Mouse (Mus musculus): ENCODE measurements at regions not wholly inside any gene's neighbourhood (a gene's known extent, or its start where the extent isn't known, plus 50 kb on each side); places are given as distances from the start of the nearest gene placed in this dataset.

DNA sequence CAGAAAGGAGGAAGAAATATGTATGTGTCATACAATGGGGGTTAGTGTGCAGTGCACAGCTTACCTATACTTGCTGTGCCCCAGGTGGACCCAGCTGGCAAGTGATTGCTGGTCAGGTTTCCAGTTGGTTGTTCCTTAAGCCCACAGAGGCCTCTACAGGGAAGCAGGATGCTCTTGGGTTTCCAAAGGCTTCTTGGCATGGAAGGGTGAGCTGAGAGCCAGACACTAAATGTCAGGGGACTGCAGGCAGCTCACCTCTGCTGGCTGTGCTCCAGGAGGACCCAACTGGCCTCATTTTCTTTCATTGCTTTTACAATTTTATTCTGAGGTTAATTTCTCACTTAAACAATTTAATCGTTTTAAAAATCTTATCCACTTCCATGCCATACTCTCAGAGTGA, 108.1 kb downstream of the Gm10184 start:
- DNase-seq (ENCODE audit: low spot score in 2 of 2) = no peak

GRCm38 (mm10) chr17:89777570-89777969, 132.7 kb downstream of the Gm10184 start:
- no peak for DNase-seq (ENCODE audit: low spot score in 2 of 2)

- no peak for DNase-seq (ENCODE audit: low spot score in 2 of 2)
Measured at GRCm38 (mm10) chr17:89766229-89766875, 143.9 kb downstream of the Gm10184 start.

DNA sequence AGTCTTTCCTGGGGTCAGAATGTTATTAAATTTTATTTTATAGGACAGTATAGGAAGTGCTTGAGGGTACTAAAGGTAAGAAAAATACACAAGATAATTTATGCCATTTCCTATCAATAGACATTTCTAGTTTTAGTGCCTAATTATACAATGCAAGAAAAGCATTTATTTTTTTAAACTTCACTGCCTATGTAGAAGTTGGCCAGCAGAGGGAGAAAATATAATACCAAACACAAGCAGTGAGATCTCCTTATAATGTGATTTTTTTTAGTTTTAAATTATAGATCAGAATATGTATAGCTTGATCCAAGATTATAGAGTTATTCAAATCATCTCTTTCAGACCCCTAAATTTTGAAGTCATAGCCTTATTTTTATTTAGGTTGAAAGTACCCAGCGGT, 172.8 kb downstream of the Gm10184 start:
- DNase-seq (ENCODE audit: low spot score in 2 of 2) = no peak

GRCm38 (mm10) chr17:89725534-89725933, 184.7 kb downstream of the Gm10184 start:
- DNase-seq (ENCODE audit: low spot score in 2 of 2) = no peak

GRCm38 (mm10) chr17:89681798-89682197, 228.5 kb downstream of the Gm10184 start:
- DNase-seq (ENCODE audit: low spot score in 2 of 2) = no peak

DNA sequence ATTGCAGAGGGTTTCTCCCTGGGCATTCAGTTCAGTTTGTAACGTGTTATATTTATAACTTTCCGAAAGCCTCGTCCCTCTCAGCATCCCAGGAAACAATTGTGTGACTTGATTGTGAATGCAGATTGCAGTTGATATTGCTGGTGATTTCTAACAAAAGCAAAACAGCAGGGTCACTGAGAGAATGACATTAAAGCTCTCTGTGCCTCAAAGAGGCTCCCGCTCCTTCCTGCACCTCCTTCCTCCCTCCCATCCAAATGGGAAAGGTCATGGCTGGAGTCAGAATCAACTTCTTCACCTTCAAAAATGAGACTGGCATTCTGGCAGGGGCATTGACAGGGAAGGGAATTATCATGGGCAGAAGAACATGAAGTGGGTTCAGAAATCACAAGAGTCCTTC, 251.9 kb downstream of the Gm10184 start:
- no peak for DNase-seq (ENCODE audit: low spot score in 2 of 2)

DNA sequence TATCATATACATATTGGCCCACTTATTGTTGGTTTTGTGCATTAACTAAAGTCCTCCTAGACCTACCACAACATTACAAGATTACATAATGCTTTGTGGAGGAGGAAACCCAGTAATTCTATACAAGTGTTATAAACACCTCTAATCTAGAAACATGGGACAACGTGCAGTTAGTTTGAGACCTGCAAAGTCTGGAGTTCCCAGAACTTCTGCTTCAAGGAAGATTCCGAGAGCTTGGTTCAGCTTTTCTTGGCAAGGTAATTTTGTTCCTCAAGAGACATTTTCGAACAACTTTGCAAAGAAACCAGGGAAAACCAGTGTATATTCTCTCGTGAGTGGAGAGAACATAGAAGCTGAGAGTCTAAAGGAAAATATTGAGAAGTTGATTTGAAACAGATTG, 254.0 kb downstream of the Gm10184 start:
- no peak for DNase-seq (ENCODE audit: low spot score in 2 of 2)

DNA sequence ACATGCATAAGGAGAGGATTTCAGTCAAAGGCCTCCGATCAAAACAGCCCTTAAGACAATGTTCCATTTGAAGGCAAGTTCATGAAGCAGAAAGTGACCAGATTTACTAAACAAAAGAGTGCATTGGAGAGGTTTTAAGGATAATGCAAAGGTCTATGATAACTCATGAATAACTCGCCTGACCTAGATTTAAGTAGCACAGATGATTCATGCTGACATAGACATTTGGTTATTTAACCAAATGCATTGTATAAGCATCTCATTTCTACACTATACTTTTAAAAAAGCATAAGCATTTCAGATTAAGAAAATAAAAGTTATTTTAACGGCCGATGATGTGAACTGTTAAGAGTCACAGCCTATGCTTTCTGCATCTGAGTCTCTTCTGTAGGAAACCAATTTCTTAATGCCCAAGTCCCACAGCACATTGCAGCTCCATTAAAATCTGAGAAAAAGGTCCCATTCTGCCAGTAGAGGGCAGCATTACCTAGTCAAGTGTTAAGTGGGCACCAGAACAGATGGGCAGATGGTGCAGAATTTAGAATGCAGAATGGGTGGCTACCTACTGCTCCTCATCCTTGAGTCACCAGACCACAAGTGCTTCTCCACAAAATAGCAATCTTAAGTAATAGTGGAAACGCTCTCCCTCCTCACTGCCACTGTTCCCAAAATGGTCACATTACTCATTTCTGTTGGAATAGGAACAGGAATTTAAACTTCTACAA, 256.0 kb downstream of the Gm10184 start:
- DNase-seq (ENCODE audit: low spot score in 2 of 2) = peak; percentile 73 to 80

GRCm38 (mm10) chr17:89646000-89646399, 264.2 kb downstream of the Gm10184 start:
- no peak for DNase-seq (ENCODE audit: low spot score in 2 of 2)
